Mouse (Mus musculus): ENCODE measurements around the gene Kmt2b. TPM values are rescaled to one million over a fixed set of nuclear protein-coding genes. Genes with fewer than 3 reads are reported as not detected.

Gene Kmt2b
- polyA plus RNA-seq, 1 experiment, result 56.1 TPM

GRCm38 (mm10) chr7:30558656-30559442 is 29.7 kb downstream of the Kmt2b start:
- Histone ChIP-seq H3K4me1 (ENCODE audit: control insufficient read depth, insufficient read depth, low read length) (peaks cover 25% of the 10 kb centered on the region), H3K27ac (ENCODE audit: control insufficient read depth, insufficient read depth, low read depth, low read length) (peak overlapping the region; percentile 79), H3K4me3 (ENCODE audit: control insufficient read depth, low read depth, low read length) (peak overlapping the region; percentile 94), H3K36me3 (ENCODE audit: control insufficient read depth, insufficient read depth, low read length) (no peaks in the 10 kb centered on the region; the same call in 1 of the 2 replicates), H3K27me3 (ENCODE audit: control insufficient read depth, insufficient read depth, low read length) (no peaks in the 10 kb centered on the region)
- no peak for TF ChIP-seq POLR2A (IDR thresholded peaks at IDR 0.05; ENCODE audit: control insufficient read depth, low read depth, low read length)
- no peak for TF ChIP-seq CTCF (IDR thresholded peaks at IDR 0.05; ENCODE audit: control insufficient read depth, insufficient read depth, insufficient replicate concordance, low read depth, low read length)

- peak overlapping the region; percentile 94 for H3K4me3 ChIP-seq (ENCODE audit: control insufficient read depth, low read depth, low read length)
- no peaks in the 10 kb centered on the region for H3K27me3 ChIP-seq (ENCODE audit: control insufficient read depth, insufficient read depth, low read length)
- H3K36me3 ChIP-seq (ENCODE audit: control insufficient read depth, insufficient read depth, low read length), result no peaks in the 10 kb centered on the region; the same call in 1 of the 2 replicates
- TF ChIP-seq POLR2A (IDR thresholded peaks at IDR 0.05; ENCODE audit: control insufficient read depth, low read depth, low read length) (no peak), CTCF (IDR thresholded peaks at IDR 0.05; ENCODE audit: control insufficient read depth, insufficient read depth, insufficient replicate concordance, low read depth, low read length) (no peak)
- H3K27ac ChIP-seq (ENCODE audit: control insufficient read depth, insufficient read depth, low read depth, low read length), result no peak overlapping the region; the same call in 1 of the 2 replicates
- H3K4me1 ChIP-seq (ENCODE audit: control insufficient read depth, insufficient read depth, low read length), result peaks cover 30% of the 10 kb centered on the region
These were observed 30.5 kb downstream of the Kmt2b start for GRCm38 (mm10) chr7:30557901-30558514.

GRCm38 (mm10) chr7:30556894-30557536 is 31.5 kb downstream of the Kmt2b start:
- Histone ChIP-seq H3K27me3 (ENCODE audit: control insufficient read depth, insufficient read depth, low read length) (no peaks in the 10 kb centered on the region), H3K4me3 (ENCODE audit: control insufficient read depth, low read depth, low read length) (no peak overlapping the region), H3K27ac (ENCODE audit: control insufficient read depth, insufficient read depth, low read depth, low read length) (no peak overlapping the region), H3K36me3 (ENCODE audit: control insufficient read depth, insufficient read depth, low read length) (no peaks in the 10 kb centered on the region; the same call in 1 of the 2 replicates), H3K4me1 (ENCODE audit: control insufficient read depth, insufficient read depth, low read length) (peaks cover 32% of the 10 kb centered on the region)
- TF ChIP-seq POLR2A (IDR thresholded peaks at IDR 0.05; ENCODE audit: control insufficient read depth, low read depth, low read length), result no peak
- no peak for TF ChIP-seq CTCF (IDR thresholded peaks at IDR 0.05; ENCODE audit: control insufficient read depth, insufficient read depth, insufficient replicate concordance, low read depth, low read length)

- Histone ChIP-seq H3K4me1 (ENCODE audit: control insufficient read depth, insufficient read depth, low read length) (peaks cover 28% of the 10 kb centered on the region), H3K4me3 (ENCODE audit: control insufficient read depth, low read depth, low read length) (peak overlapping the region; percentile 100), H3K27ac (ENCODE audit: control insufficient read depth, insufficient read depth, low read depth, low read length) (peak overlapping the region; percentile 41; the same call in 1 of the 2 replicates), H3K27me3 (ENCODE audit: control insufficient read depth, insufficient read depth, low read length) (no peaks in the 10 kb centered on the region), H3K36me3 (ENCODE audit: control insufficient read depth, insufficient read depth, low read length) (no peaks in the 10 kb centered on the region; the same call in 1 of the 2 replicates)
- TF ChIP-seq CTCF (IDR thresholded peaks at IDR 0.05; ENCODE audit: control insufficient read depth, insufficient read depth, insufficient replicate concordance, low read depth, low read length) (0 out of 2 replicates have a peak, but pooled peaks have one; percentile 11), POLR2A (IDR thresholded peaks at IDR 0.05; ENCODE audit: control insufficient read depth, low read depth, low read length) (no peak)
These were observed 34.5 kb downstream of the Kmt2b start for GRCm38 (mm10) chr7:30553810-30554584.

GRCm38 (mm10) chr7:30553021-30553589 is 35.4 kb downstream of the Kmt2b start:
- Histone ChIP-seq H3K36me3 (ENCODE audit: control insufficient read depth, insufficient read depth, low read length) (no peaks in the 10 kb centered on the region; the same call in 1 of the 2 replicates), H3K27me3 (ENCODE audit: control insufficient read depth, insufficient read depth, low read length) (no peaks in the 10 kb centered on the region), H3K4me1 (ENCODE audit: control insufficient read depth, insufficient read depth, low read length) (peaks cover 25% of the 10 kb centered on the region), H3K4me3 (ENCODE audit: control insufficient read depth, low read depth, low read length) (peak overlapping the region; percentile 100), H3K27ac (ENCODE audit: control insufficient read depth, insufficient read depth, low read depth, low read length) (peak overlapping the region; percentile 100)
- no peak for TF ChIP-seq POLR2A (IDR thresholded peaks at IDR 0.05; ENCODE audit: control insufficient read depth, low read depth, low read length)

- TF ChIP-seq CTCF (IDR thresholded peaks at IDR 0.05; ENCODE audit: control insufficient read depth, insufficient read depth, insufficient replicate concordance, low read depth, low read length) (no peak; the same call in 1 of the 2 replicates), POLR2A (IDR thresholded peaks at IDR 0.05; ENCODE audit: control insufficient read depth, low read depth, low read length) (peak; percentile 66)
- Histone ChIP-seq H3K36me3 (ENCODE audit: control insufficient read depth, insufficient read depth, low read length) (no peaks in the 10 kb centered on the region; the same call in 1 of the 2 replicates), H3K4me1 (ENCODE audit: control insufficient read depth, insufficient read depth, low read length) (peaks cover 21% of the 10 kb centered on the region), H3K4me3 (ENCODE audit: control insufficient read depth, low read depth, low read length) (peak within 1 kb of the TSS; percentile 100), H3K27ac (ENCODE audit: control insufficient read depth, insufficient read depth, low read depth, low read length) (peak within 1 kb of the TSS; percentile 100), H3K27me3 (ENCODE audit: control insufficient read depth, insufficient read depth, low read length) (no peaks in the 10 kb centered on the region)
These were observed 36.2 kb downstream of the Kmt2b start, which contains the start of the genes Hspb6 and Proser3 for GRCm38 (mm10) chr7:30552102-30553020. Hspb6 (plus strand) TSS chr7:30552178. Proser3 (minus strand) TSS chr7:30552299.

All from testis, adult 2 months (tissue).